Mouse (Mus musculus) ovary, postnatal 10 days (tissue): ENCODE data around the gene Snx3.

Source experiments
- DNase-seq: peaks from one replicate; pipeline ENCODE4 v3.0.0; 2022; ENCODE audit warnings: low spot score

The Snx3 gene

DNA sequence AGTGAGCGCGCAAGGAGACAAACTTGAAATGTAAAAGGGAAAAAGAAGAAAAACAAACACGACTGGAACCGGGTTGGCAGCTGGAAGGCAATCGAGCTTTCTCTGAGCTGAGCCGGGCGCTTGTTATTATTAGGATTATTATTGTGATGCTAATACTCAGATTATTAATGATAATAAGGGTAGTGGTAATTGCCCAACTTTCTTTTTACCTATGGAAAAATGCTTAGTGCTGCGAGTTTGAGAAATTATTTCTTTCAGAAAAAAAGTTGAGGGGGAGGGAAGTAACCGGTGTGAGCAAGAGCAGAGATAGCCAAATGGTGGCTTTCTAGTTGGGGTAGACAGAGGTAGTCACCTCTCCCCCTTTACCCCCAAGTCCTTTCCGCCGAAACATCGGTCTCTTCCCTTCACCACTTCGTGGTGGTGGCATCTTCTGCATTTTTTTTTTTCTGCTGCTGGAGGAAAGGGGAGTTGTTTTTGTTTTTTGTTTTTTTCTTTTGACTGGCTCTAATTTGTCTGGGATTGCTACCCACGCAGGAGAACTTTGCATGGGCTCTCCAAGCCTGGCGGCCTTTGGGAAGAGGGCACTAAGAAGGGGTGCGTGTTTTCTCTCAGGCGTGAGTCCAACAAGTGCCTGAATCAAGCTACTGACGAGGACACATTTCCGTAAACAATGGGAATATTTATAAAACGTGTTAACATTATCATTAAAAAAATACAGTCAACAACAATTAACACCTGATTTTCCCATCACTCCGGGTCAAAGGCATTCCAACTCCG, 77.1 kb downstream of the Snx3 start:
- no peak for DNase-seq

DNA sequence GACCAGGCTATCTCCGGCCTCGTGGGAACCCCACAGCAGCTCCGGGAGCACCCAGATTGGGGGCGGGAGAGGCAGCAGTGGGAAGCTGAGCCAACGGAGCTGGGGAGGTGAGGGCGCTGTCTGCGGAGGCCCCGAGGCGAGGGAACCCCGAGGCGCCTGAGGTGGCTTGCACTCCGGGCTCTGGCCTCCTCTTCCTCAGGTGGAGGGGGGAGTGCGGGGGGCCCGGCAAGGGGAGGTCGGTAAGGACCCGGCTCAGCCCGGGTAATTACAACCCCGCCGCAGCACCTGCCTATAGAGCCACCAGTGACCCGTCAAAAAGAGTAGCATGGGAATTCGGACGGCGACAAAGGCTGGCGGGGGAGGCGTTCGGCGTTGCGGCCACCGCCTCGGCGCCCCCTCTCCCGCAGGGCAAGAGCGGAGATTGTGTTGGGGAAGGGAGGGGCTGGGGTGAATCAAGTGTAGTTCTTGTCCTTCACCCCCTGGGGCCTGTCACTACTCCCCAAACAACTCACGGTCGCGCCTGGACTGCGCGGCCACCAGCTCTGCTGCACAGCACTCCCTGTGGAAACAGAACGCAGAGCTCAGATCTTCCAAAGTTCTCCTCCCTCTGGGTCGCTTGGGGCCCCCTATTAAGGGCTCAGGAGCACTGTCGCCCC, 77.8 kb downstream of the Snx3 start:
- DNase-seq: no peak

DNA sequence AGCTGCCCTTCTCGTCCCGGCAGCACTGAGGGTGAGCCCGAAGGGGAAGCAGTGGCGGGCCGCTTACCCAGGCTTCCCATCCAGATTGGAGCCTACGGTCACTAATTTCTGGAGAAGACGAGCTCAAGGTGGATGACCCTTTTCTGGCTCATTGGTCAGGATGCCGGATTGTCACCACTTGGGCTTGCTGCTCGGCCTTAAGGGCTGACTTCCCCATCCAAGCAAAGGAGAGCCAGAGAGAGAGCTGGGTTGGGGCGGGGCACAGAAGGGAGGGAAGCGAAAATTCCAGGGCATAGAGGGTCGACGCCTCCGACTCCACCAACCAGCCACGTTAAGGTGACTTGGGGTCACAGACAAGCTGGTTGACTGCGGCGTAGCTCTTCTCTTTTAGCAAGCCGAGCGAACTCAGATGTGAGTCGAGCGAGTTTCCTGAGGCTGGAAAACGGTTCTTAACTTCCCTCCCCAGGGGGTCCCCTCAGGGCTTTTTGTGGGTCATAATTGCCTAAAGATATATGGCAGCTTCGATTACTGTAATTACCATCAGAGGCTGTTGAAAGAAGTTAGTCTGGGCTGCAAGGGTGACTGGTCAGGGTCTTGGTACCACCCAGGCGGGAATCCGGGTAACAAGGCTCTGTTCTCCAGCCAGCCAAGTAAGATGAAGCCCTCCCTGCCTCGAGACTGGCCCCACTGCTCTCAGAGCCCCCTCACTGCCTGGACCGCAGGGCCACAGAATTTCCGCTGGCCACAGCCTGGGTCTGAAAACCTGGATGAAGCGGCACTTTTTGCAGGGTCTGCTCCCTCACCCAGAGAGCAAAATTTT, 78.5 kb downstream of the Snx3 start:
- DNase-seq: no peak

DNA sequence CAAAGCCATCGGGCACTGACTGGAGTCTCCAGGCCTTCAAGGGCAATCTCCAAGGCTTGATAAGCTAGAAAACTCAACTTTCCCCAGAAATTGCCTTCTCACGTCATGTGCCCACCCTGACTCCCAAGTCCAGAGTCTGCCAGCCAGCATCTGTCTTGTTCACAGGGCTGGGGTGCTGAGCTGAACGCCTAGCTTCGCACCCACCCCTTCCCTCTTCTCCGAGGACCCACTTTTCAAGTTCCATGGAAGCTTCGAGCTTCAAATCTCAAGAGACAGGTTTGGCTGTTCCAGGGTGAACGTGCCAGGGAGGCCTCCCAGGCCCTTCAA, 79.1 kb downstream of the Snx3 start:
- no peak for DNase-seq

DNA sequence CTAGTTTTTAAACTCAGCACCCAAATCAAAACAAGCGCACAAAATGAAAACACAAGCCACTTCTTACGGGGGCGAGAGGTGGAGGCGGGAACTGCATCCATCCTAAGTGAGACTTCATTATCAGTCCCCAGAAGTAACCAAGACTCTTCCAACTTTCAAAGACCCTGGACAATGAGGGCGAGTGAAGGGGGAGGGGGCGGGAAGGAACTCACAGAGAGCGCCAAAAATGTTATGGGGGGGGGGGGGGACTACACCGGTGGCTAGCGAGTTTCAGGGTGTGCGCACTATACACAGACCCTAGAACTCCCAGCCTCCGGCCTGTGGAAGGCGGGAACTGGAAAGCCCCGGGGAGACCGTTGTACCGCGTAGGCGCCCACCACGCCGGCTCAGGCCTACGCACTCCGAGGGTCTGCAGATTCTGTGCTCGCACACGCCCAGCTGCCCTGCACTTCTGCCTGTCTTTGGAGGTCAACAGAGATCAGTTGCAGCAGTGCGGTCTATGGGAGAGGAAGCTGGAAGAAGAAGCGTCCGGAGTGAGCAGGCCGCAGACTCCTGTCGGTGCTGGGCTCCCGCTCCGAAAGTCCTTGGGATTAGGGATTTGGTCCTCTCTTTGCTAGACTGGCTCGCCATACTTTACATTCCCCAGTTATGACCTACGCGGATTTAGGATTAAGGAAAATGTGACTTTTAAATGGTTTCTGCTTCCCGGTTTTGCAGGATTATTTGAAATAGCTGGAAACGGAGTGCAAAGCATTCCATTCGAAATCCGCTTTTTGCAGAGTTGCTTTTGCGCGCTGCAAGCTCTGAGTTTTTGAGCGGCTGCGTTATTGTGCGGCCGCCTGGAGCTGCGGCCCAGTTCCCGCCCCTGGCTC, 80.1 kb downstream of the Snx3 start:
- no peak for DNase-seq

DNA sequence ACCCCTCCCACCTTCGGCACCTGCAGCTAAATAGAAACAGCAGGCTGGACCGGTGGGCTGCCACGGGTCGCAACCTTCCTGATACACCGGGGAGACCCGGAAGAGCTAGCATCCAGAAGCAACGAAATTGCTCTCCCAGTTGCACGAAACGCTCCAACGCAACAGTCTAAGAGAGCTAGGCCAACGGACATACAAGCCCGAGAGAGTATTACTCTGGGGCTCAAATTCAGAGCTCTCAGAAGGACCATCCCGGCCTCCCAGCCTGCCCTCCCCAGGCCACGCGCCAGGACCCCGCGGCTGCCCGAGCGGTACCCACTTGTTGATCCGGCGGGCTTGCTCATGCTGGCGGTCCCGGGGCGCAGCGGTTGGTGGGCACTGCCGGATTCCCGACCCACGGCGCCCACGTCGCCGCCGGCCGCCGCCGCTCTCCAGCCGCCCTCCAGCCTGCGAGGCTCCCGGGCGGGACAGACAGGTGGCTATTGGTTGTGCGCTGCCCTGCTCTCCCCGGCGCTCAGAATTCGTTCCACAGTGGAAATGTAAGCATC, 80.8 kb downstream of the Snx3 start:
- no peak for DNase-seq

DNA sequence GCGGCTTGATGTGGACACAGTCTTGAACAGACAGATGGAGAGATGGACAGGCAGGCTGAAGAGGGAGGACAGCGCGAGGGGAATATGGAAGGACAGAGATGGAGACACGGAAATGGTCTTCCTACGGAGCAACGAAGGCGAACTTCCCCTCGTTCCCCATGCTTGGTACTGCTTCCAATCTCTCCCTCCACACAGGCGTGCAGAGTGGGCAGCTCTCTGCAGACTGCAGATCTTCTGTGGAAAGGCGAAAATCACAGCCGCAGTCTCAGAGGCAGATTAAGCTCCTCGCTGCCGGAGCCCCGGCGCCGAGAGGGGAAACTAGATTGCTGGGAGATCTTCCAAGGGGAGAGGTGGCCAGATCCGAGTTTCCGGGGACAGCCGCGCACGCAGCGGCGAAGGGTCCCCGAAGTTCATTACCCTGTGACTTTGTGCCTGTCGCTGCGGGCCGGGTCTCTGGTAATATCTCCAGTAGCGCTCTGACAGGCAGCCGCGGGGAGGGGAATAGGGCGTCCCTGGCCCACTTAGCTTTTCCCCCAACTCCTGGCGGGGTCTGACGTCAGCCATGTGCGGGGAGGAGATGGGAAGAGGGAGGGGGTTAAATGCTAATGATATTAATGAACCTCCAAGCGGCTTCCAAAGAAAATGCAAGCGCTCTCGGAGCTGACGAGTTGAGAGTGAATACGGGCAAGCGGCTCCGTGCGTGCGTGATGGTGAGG, 81.5 kb downstream of the Snx3 start, which contains the start of the genes Nr2e1 and Ostm1:
TSS of gene Nr2e1 (minus strand) at position 476 of the 716 bp plus-strand sequence.
TSS of gene Ostm1 (plus strand) at position 666 of the 716 bp plus-strand sequence.
- DNase-seq: no peak

DNA sequence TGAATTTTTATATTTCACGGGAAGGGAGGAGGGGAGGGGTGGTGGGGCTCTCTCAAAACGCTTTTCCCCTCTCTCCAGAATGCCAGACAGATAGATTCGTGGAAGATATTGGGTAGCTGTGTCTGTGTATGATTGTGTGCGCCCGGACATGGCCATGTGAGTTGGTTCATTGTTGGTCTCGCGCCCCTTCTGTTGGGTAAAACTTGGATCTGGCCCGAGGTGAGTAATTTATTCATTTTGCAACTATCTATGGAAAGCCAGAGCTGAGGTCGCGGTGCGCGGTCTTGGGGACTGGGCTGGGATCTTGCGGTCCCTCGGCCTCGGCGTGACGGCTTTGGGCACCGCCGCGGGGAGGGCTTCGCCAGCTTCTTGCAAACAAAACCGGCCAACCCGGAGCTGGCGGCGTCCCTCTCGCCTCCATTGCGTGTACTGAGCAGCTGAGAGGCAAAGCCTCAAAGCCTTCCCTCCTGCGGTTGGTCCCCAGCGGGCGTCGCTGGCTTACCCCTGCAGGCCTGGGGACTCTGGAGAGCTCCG, 82.1 kb downstream of the Snx3 start:
- no peak for DNase-seq

DNA sequence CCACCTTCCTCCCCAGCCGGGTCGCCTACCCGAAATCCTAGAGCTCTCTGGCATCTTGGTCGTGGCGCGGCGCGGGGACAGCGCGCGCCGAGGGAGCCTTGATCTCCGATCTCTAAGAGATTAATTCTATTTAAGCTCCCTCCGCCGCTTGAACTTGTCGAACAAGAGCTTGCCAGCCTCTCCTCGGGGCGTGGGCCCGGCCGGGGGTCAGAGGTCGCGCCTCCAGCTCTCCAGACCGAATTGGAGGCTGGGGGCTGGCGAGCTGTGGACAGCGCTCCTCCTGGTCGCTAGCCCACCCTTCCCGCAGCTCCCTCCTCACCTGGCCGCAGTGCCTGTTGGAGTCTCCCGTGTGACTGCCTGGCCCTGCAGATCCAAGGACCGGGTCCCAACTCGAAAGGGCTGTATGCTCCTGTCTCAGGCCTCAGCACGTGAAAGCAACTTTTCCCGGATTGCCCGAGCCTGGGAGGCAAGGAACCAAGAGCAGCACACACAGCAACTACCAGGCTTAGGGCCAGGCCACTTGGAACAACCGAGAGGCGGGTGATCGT, 82.7 kb downstream of the Snx3 start:
- no peak for DNase-seq
